Mouse (Mus musculus) spleen, embryonic (tissue): ENCODE results near the gene Hormad2.

Experiments used
- CTCF ChIA-PET: fragments of 350-600 bp; sonication (Branson Sonifier 250); formaldehyde crosslinking; loops from one replicate; lab custom pipeline; 2022; lab: Charles Lee

Hormad2 gene

GRCm38 (mm10) chr11:4342027-4342426 lies 98.9 kb downstream of the Hormad2 start:
- CTCF ChIA-PET = no interaction called here

GRCm38 (mm10) chr11:4340109-4340779 lies 100.7 kb downstream of the Hormad2 start:
- CTCF ChIA-PET = no interaction called here

GRCm38 (mm10) chr11:4339275-4339674 lies 101.6 kb downstream of the Hormad2 start:
- CTCF ChIA-PET = no interaction called here

DNA sequence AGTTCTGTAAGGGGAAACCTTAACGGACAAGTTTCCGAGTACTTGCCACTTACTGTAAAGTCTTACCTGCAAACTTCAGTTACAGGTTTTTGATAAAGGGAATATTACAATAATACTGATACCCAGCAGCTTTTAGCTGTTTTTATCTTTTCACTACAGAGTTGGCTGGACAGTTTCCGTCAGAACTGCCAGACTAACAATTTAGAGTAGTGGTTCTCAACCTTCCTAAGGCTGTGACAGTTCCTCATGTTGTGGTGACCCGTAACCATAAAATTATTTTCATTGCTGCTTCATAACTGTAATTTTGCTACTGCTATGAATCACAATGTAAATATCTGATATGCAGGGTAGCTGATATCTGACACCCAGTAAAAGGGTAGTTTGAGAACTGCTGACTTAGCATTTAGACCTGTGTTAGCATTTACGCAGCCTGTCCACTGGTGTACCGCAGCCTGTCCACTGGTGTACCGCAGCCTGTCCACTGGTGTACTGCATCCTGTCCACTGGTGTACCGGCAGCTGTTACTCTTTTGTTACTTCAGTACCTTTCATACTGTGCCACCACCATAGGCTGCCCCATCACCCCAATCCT lies 104.1 kb downstream of the Hormad2 start:
- CTCF ChIA-PET = interaction anchor here (0.6 kb wide), 1 partner anchor 27 kb away, joined by 11 read pairs; no protein-coding TSS in a partner anchor

DNA sequence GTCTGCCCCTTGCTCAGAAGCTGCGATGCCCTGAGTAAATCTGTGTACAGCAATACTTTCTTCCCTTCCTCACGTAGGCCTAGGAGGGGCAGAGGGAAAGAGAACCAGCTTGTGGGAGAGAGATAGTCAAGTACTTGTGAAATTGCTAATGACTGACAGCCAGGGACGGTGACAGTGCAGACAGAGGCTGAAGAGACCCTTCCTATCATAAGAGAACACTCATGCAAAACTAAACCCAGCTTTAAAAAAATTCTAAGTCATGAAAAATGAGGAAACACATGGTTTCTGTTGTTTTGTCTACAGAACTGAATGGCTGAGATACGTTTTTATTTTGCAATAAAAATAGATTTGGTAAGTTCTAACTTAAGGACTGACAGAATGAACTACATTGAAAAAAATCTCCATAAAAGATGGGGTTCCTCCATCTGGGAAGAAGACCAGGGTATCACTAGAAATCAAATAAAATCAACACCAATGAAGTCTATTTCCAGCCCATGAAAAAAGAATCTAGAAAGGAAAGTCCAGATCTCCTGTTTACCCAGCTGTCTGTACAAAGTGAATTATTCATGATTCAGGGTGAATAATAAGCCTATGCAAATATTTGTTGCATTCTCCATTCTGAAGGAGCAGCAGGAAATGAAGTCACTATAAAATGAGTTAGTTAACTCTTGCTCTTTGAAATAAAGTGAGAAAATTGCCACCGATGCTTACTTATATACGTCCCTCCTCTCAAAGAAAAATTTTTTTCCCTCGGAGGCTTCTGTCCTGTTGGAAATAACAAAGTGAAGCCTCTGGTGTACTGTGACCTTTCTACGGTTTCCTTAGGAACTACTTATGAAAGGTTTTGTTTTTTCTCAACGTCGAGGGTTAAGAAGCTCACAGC lies 104.9 kb downstream of the Hormad2 start:
- CTCF ChIA-PET = interaction anchor here (0.6 kb wide), 1 partner anchor 26 kb away, joined by 11 read pairs; no protein-coding TSS in a partner anchor

DNA sequence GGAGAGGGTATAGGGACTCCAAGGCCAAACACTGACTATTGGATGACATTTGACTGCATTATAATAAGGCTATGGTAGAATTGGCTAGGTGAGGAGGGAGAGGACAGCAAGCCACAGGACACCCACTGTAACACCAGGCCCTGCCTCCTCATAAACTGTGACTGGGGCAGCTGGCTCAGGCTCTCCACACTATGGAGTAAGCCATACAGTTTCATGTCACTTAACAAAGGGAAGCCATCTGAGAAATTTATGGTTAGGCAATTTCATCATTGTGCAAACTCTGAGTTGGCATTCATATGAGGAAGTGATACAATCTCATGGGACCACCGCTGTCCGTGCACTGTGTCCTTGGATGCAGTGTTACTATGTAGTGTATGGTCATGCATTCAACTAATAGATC lies 107.9 kb downstream of the Hormad2 start:
- CTCF ChIA-PET = no interaction called here

GRCm38 (mm10) chr11:4328188-4328587 lies 112.7 kb downstream of the Hormad2 start:
- CTCF ChIA-PET = no interaction called here

DNA sequence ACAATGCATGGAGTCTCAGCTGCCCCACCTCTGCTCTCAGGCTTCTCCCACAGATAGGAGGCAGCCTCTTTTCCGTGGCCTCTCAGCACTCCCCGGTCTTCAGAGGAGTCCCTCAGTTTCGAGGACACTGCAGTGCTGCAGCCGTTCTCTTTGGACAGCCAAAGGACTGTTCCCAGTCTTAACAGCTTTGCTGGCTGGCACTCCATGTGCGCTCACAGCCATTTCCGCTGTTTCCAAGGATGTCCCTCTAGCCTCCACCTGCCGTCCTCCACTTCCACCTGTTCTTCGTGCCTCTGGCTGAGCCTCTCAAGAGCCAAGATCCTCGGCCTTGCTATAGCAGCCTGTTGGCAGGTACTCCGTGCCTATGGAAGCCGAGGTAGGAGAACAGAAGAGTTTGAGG lies 117.4 kb downstream of the Hormad2 start:
- CTCF ChIA-PET = no interaction called here

- CTCF ChIA-PET = no interaction called here
Observed at GRCm38 (mm10) chr11:4322943-4323342, 118.0 kb downstream of the Hormad2 start.

- CTCF ChIA-PET = no interaction called here
Observed at GRCm38 (mm10) chr11:4320876-4321275, 120.0 kb downstream of the Hormad2 start.

GRCm38 (mm10) chr11:4319212-4319955 lies 121.5 kb downstream of the Hormad2 start:
- CTCF ChIA-PET = no interaction called here

DNA sequence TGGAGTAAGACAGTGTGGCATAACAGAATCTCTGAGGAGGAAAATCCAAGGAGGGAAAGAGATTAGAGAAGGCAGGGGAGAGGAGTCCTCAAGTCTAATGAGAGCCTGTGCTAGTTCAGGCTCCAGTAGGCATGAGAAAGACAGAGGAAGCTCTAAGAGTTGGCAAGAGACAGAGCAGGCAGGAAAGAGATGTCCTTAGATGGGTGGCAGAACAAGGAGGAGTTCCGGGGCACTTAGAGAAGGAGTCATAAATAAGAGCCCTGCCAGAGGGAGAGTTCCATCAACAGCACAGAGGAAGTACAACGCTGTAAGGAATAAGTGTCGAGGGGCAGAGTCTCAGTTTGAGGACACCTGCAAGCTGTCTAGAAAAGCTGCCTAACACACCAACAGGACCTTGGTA lies 122.9 kb downstream of the Hormad2 start:
- CTCF ChIA-PET = no interaction called here

DNA sequence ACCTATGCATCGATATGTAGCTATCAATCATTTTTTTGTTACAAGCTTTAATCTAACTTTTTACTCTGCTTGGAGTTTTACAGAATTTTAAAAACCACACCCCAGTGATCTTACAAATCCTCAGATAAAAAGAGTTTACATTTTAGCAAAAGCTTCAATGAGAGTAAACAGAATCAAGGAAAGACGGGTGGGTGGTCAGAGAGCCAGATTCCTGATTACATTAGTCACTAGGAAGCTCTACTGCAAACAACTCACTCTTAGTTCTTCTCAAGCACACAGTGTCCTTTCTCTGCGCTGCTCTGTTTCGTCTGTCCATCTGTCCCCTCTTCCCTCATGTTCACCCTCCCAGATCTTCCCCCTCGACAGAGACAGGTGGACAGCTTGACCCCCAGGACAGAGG lies 123.6 kb downstream of the Hormad2 start:
- CTCF ChIA-PET = no interaction called here

DNA sequence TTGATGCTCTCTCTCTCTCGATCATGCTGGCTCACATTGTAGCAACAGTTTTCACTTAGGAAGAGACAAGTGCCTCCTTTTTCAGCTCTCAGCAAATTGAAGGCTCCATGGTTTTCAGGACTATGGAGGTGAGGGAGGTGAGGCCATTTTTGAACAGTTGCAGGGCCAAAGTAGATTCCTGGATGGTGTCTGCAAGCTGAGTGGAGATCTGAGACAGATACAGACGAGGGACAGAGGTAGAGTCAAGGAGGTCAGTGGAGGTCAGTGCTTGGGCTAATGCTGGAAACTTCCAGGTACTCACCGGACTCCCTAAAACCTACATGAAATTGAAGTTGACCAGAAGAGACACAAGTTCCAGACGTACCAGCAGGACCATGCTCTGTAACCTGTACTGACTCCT lies 128.7 kb downstream of the Hormad2 start:
- CTCF ChIA-PET = interaction anchor here (0.6 to 0.7 kb wide), 2 partner anchors 14 to 36 kb away, joined by 3 to 4 read pairs; no protein-coding TSS in a partner anchor

DNA sequence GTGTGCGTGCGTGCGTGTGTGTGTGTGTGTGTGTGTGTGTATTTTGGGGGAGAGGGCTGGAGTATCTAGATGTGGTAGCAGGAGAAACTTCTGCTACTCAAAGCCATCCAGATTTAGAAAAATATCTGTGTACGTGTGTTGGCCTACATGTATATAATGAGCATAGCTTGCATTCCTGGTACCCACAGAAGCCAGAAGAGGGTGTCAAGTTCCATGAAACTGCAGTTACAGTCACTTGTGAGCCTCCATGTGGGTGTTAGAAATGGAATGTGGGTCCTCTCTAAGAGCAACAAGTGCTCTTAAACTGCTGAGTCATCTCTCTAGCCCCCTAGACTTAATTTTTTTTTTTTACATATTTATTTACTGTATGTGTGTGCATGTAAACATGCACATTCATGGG lies 130.6 kb downstream of the Hormad2 start:
- CTCF ChIA-PET = no interaction called here

DNA sequence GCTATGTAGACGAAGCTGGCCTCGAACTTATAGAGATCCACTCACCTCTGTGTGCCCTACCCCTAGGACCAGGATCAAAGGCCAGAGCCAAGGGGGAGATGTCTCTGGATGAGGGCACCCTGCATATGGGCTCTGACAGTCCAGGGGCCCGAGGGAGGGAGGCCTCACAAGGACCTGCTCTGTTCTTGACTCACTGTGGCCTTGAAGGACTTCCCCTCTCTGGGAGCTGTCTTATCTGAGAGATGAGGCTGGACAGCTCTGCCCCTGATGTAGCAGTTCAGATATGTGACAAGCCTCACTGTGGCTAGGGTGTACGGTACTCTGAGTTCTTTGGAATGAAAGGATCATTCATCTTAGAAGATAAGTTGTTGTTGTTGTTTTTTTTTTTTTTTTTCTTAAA lies 131.3 kb downstream of the Hormad2 start:
- CTCF ChIA-PET = interaction anchor here (0.7 kb wide), 1 partner anchor 27 kb away, joined by 11 read pairs; no protein-coding TSS in a partner anchor

GRCm38 (mm10) chr11:4308514-4309450 lies 132.1 kb downstream of the Hormad2 start:
- CTCF ChIA-PET = interaction anchor here (0.7 kb wide), 1 partner anchor 27 kb away, joined by 11 read pairs; no protein-coding TSS in a partner anchor

GRCm38 (mm10) chr11:4308060-4308513 lies 132.8 kb downstream of the Hormad2 start:
- CTCF ChIA-PET = no interaction called here

- CTCF ChIA-PET = no interaction called here
Observed at GRCm38 (mm10) chr11:4306086-4306485, 134.8 kb downstream of the Hormad2 start.

DNA sequence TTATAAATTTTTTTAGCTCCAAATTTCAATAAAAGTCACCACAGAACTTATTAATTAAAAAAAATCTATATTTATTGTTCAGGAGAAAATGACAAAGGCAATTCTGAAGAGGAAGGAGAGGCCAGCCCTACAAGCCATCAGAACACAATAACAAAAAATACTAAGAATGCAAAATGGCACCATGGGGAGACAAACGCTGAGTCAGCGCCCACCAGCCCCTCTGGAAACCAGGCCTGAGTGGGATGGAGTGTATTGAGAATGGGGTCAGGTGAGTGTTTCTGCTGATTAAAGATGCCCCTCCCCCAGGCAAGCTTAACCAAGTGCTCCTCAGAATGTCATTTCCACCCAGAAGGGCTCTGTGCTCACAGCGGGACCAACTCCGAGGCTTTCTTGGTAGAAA lies 135.8 kb downstream of the Hormad2 start:
- CTCF ChIA-PET = no interaction called here
